Mouse (Mus musculus): ENCODE data around the gene Tpbg. TPM values are rescaled to one million over a fixed set of nuclear protein-coding genes. Genes with fewer than 3 reads are reported as not detected.

The Tpbg gene
- polyA plus RNA-seq, 1 experiment from 2014 or later, result 0.14 TPM

DNA sequence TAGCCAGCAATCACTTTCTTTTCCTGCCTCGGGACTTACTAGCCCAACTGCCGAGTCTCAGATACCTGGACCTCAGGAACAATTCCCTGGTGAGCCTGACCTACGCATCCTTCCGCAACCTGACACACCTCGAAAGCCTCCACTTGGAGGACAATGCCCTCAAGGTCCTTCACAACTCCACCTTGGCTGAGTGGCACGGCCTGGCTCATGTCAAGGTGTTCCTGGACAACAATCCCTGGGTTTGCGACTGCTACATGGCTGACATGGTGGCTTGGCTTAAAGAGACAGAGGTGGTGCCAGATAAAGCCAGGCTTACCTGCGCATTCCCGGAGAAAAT is 2.4 kb downstream of the Tpbg start:
- WGBS (ENCODE audit: insufficient replicate concordance), result 70% methylated on average over 9 of the region's 9 CpGs
- H3K27me3 ChIP-seq (ENCODE audit: insufficient read depth, low read length), result peaks cover 59% of the 10 kb centered on the region
- no peak overlapping the region for H3K4me2 ChIP-seq (ENCODE audit: low read depth, low read length)
- H3K4me3 ChIP-seq (ENCODE audit: low read depth, low read length), result no peak overlapping the region
- no peaks in the 10 kb centered on the region for H3K9me3 ChIP-seq (ENCODE audit: low read length)
- DNase-seq, result no peak
- ATAC-seq, result no peak
- no peak overlapping the region for H3K9ac ChIP-seq (replicated peaks)
- H3K36me3 ChIP-seq (replicated peaks; ENCODE audit: insufficient read depth, low read length), result no peaks in the 10 kb centered on the region
- H3K27ac ChIP-seq (ENCODE audit: low read depth), result no peak overlapping the region
- peaks cover 12% of the 10 kb centered on the region for H3K4me1 ChIP-seq (ENCODE audit: insufficient read depth)
- TF ChIP-seq EP300 (IDR thresholded peaks at IDR 0.05; ENCODE audit: low read depth) (no peak), CTCF (IDR thresholded peaks at IDR 0.05; ENCODE audit: low read depth) (no peak)

DNA sequence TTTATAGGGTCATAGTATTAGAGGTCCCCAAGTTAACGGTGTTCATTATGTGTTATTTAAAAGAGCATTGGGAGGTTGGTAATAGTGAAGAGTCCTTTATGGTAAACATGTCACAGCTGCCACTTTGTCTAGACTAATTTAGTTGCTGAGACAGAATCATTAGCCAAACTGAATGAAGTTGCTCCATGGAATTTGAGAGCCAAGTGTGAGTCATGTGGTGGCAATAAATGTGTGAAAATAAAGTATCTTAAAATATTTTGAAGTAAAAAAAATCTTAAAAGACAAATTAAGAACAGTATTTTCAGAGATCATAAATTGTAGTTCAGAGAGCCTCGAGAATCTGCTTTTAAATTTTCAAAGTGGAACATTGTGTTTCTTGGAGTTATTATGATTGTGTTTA is 4.0 kb downstream of the Tpbg start:
- Histone ChIP-seq H3K9me3 (ENCODE audit: low read length) (no peaks in the 10 kb centered on the region), H3K27ac (ENCODE audit: low read depth) (no peak overlapping the region), H3K4me3 (ENCODE audit: low read depth, low read length) (no peak overlapping the region), H3K4me2 (ENCODE audit: low read depth, low read length) (no peak overlapping the region), H3K27me3 (ENCODE audit: insufficient read depth, low read length) (peaks cover 50% of the 10 kb centered on the region), H3K36me3 (replicated peaks; ENCODE audit: insufficient read depth, low read length) (no peaks in the 10 kb centered on the region), H3K4me1 (ENCODE audit: insufficient read depth) (peaks cover 12% of the 10 kb centered on the region), H3K9ac (replicated peaks) (no peak overlapping the region)
- 71% methylated on average over 2 of the region's 2 CpGs for WGBS (ENCODE audit: insufficient replicate concordance)
- TF ChIP-seq EP300 (IDR thresholded peaks at IDR 0.05; ENCODE audit: low read depth) (no peak), CTCF (IDR thresholded peaks at IDR 0.05; ENCODE audit: low read depth) (no peak)
- DNase-seq, result no peak
- no peak for ATAC-seq

DNA sequence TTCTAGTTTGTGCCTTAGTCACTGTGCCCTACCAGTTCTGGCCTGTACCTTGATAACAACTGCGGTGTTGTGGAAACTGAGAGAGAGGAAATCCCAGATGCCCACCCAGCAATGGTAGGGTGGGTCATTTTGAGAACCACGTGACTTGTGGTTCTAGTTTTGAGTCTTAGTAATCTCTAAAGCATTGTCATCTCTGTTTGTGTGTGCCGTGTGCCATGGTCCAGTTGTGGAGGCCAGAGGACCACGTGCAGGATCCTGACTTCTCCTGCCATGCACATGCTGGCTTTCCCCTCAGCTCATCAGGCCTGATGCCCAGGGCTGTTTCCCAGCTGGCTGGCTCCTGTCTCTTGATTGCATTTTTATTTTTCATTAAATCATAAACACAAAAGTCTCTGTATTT is 12.6 kb downstream of the Tpbg start:
- Histone ChIP-seq H3K4me2 (ENCODE audit: low read depth, low read length) (no peak overlapping the region), H3K9ac (replicated peaks) (no peak overlapping the region), H3K4me1 (ENCODE audit: insufficient read depth) (no peaks in the 10 kb centered on the region), H3K4me3 (ENCODE audit: low read depth, low read length) (no peak overlapping the region), H3K27ac (ENCODE audit: low read depth) (no peak overlapping the region), H3K27me3 (ENCODE audit: insufficient read depth, low read length) (no peaks in the 10 kb centered on the region), H3K36me3 (replicated peaks; ENCODE audit: insufficient read depth, low read length) (no peaks in the 10 kb centered on the region), H3K9me3 (ENCODE audit: low read length) (no peaks in the 10 kb centered on the region)
- 68% methylated on average over 4 of the region's 4 CpGs for whole genome bisulfite sequencing (ENCODE audit: insufficient replicate concordance)
- ATAC-seq (no peak), DNase-seq (no peak)
- TF ChIP-seq EP300 (IDR thresholded peaks at IDR 0.05; ENCODE audit: low read depth) (no peak), CTCF (IDR thresholded peaks at IDR 0.05; ENCODE audit: low read depth) (no peak)

DNA sequence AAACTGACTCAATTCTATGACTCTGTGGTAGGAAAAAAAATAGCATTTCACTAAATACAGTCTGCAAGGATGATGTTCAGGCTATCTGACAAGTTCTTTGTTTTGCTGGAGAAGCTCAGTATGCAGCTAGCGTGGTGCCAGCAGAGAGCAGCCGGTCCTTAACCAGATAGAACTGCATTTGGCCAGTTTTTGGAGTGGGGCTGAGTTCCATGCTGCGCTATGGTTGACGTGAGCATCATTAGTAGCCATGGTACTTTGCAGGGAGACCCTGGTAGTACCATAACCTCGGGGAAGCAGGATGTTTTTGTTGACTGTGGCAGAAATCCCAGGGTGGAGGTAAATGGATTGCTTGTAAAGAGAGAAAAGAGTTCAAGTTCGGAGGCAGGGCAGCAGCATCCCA is 14.3 kb downstream of the Tpbg start:
- Histone ChIP-seq H3K4me3 (ENCODE audit: low read depth, low read length) (no peak overlapping the region), H3K9ac (replicated peaks) (no peak overlapping the region), H3K4me2 (ENCODE audit: low read depth, low read length) (no peak overlapping the region), H3K27ac (ENCODE audit: low read depth) (no peak overlapping the region), H3K36me3 (replicated peaks; ENCODE audit: insufficient read depth, low read length) (no peaks in the 10 kb centered on the region), H3K27me3 (ENCODE audit: insufficient read depth, low read length) (no peaks in the 10 kb centered on the region), H3K4me1 (ENCODE audit: insufficient read depth) (no peaks in the 10 kb centered on the region), H3K9me3 (ENCODE audit: low read length) (no peaks in the 10 kb centered on the region)
- 51% methylated on average over 6 of the region's 6 CpGs for WGBS (ENCODE audit: insufficient replicate concordance)
- TF ChIP-seq CTCF (IDR thresholded peaks at IDR 0.05; ENCODE audit: low read depth) (no peak), EP300 (IDR thresholded peaks at IDR 0.05; ENCODE audit: low read depth) (no peak)
- DNase-seq (no peak), ATAC-seq (no peak)

DNA sequence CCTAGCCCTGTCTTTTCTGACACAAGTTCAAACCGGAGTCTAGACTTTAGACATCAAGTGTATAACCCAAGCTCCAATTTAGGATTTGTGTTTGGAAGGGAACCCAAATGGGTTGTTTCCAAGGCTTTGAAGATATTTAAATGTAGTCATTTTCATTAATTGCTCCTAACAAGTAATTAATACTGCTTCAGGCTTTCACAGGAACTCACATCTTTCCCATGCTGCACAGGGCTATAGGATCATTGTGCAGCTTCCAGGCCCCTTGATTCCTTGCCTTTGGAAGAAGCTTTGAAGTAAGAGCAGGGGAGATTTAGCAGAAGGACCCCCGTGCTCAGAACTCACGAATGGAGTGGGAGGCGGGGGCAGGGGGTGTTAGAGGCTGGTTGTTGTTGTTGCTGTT is 18.9 kb downstream of the Tpbg start:
- Histone ChIP-seq H3K36me3 (replicated peaks; ENCODE audit: insufficient read depth, low read length) (no peaks in the 10 kb centered on the region), H3K27ac (ENCODE audit: low read depth) (no peak overlapping the region), H3K9me3 (ENCODE audit: low read length) (no peaks in the 10 kb centered on the region), H3K4me1 (ENCODE audit: insufficient read depth) (no peaks in the 10 kb centered on the region), H3K9ac (replicated peaks) (no peak overlapping the region), H3K27me3 (ENCODE audit: insufficient read depth, low read length) (no peaks in the 10 kb centered on the region), H3K4me2 (ENCODE audit: low read depth, low read length) (no peak overlapping the region), H3K4me3 (ENCODE audit: low read depth, low read length) (no peak overlapping the region)
- no peak for TF ChIP-seq CTCF (IDR thresholded peaks at IDR 0.05; ENCODE audit: low read depth)
- TF ChIP-seq EP300 (IDR thresholded peaks at IDR 0.05; ENCODE audit: low read depth), result no peak
- DNase-seq (no peak), ATAC-seq (no peak)
- WGBS (ENCODE audit: insufficient replicate concordance), result 46% methylated on average over 4 of the region's 4 CpGs

DNA sequence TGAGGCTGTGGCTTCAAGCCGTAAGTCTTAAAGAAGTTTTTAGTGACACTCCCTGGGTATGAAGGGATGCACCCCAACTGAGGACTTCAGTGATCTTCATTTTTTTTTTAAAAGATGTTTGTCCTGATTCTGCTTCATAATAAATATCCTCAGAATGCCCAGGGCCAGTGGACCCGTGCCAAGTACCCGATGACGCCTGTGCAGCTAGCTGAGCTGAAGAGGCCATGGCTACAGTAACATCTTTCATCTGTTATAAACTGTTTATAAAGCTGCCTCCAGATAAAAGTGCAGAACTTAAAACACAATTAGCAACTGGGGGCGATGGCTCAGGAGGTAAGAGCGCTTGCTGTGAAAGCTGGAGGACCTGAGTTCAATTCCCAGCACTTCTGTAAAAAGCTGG is 20.4 kb downstream of the Tpbg start:
- ATAC-seq, result no peak
- no peaks in the 10 kb centered on the region for H3K4me1 ChIP-seq (ENCODE audit: insufficient read depth)
- H3K36me3 ChIP-seq (replicated peaks; ENCODE audit: insufficient read depth, low read length), result no peaks in the 10 kb centered on the region
- no peak overlapping the region for H3K4me3 ChIP-seq (ENCODE audit: low read depth, low read length)
- H3K27ac ChIP-seq (ENCODE audit: low read depth), result no peak overlapping the region
- no peaks in the 10 kb centered on the region for H3K27me3 ChIP-seq (ENCODE audit: insufficient read depth, low read length)
- no peaks in the 10 kb centered on the region for H3K9me3 ChIP-seq (ENCODE audit: low read length)
- WGBS (ENCODE audit: insufficient replicate concordance), result 75% methylated on average over 6 of the region's 6 CpGs
- no peak overlapping the region for H3K9ac ChIP-seq (replicated peaks)
- no peak overlapping the region for H3K4me2 ChIP-seq (ENCODE audit: low read depth, low read length)
- TF ChIP-seq EP300 (IDR thresholded peaks at IDR 0.05; ENCODE audit: low read depth) (no peak), CTCF (IDR thresholded peaks at IDR 0.05; ENCODE audit: low read depth) (no peak)
- no peak for DNase-seq

DNA sequence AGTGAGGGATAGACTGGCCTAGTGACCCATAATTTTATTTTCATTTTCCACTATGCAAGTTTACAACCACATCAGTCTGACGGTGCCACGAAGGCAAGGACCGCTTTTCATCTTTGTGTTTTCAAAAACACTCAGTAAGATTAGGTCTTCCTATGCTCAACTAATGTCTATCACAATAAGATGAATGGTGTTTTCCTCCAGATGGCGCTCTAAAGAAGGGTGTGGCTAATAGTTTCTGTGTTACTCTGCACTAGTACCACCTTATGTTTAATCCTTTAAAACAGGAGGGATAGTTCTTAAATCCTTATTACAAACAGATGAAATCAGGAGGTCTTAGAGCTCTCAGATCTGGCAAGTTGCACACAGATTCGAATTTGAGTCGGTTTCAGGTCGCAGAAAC is 30.7 kb downstream of the Tpbg start:
- Histone ChIP-seq H3K27ac (ENCODE audit: low read depth) (no peak overlapping the region), H3K4me1 (ENCODE audit: insufficient read depth) (no peaks in the 10 kb centered on the region), H3K9me3 (ENCODE audit: low read length) (no peaks in the 10 kb centered on the region), H3K4me3 (ENCODE audit: low read depth, low read length) (no peak overlapping the region), H3K27me3 (ENCODE audit: insufficient read depth, low read length) (no peaks in the 10 kb centered on the region), H3K4me2 (ENCODE audit: low read depth, low read length) (no peak overlapping the region), H3K36me3 (replicated peaks; ENCODE audit: insufficient read depth, low read length) (no peaks in the 10 kb centered on the region), H3K9ac (replicated peaks) (no peak overlapping the region)
- DNase-seq, result no peak
- WGBS (ENCODE audit: insufficient replicate concordance), result 76% methylated on average over 7 of the region's 7 CpGs
- TF ChIP-seq EP300 (IDR thresholded peaks at IDR 0.05; ENCODE audit: low read depth) (no peak), CTCF (IDR thresholded peaks at IDR 0.05; ENCODE audit: low read depth) (no peak)
- no peak for ATAC-seq

All from liver, postnatal 0 days (tissue).